Mouse (Mus musculus): Measurements from ENCODE around the gene Gm28038. TPM values are rescaled to one million over a fixed set of nuclear protein-coding genes. Genes with fewer than 3 reads are reported as not detected.

Gm28038 gene
- polyA plus RNA-seq, 1 experiment from 2014 or later: not detected

DNA sequence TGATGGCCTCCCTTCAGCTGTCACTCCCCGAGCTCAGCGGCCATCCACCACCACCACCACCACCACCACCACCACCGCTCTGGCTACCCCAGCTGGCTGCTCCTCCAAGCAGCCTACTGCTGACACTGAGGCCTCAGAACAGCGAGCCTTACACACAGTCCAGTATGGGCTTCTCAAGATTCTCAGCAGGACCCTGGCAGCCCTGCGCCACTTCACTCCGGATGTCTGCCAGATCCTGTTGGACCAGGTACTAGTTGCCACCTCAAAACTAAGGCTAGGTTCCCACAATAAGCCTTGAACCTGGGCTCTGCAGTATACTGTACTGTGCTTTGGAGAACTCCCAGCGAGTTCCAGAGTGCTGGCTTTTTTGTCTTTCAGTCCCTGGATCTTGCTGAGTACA, 61.7 kb downstream of the Gm28038 start:
- WGBS: 94% methylated on average over 7 of the region's 7 CpGs

DNA sequence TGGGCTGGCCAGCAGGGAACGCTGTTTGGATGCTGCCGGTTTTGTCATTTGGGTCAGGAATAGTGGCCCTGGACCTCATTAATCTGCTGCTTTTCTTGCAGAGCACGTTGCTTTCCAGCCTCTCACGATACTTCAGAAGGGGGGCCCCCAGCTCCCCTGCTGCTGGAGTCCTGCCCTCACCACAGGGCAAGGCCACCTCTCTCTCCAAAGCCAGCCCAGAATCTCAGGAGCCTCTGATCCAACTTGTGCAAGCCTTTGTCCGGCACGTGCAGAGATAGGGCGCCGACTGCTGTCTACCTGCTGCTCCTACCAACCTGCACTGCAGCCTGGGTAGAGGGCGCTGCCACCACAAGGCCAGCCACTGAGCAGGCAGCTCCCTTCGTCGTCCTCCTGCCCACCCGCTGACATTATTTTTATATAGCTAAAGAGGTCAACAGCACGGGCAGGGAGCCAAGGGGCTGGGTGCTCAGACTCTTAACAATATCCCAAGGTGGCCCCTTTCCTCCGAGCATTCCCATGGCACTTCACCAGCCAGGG, 62.8 kb downstream of the Gm28038 start:
- Histone ChIP-seq H3K4me2 (ENCODE audit: low read length) (no peak overlapping the region), H3K27me3 (replicated peaks; ENCODE audit: control insufficient read depth, insufficient read depth, low read length) (no peaks in the 10 kb centered on the region), H3K4me3 (ENCODE audit: low read depth, low read length) (no peak overlapping the region), H3K27ac (ENCODE audit: low read depth) (no peak overlapping the region), H3K9ac (ENCODE audit: low read length) (no peak overlapping the region), H3K4me1 (replicated peaks; ENCODE audit: control insufficient read depth, insufficient read depth, low read length) (no peaks in the 10 kb centered on the region), H3K9me3 (ENCODE audit: control insufficient read depth, low read length) (no peaks in the 10 kb centered on the region), H3K36me3 (ENCODE audit: control insufficient read depth, insufficient read depth, low read length) (peaks cover 91% of the 10 kb centered on the region)
- 74% methylated on average over 14 of the region's 14 CpGs for WGBS
- DNase-seq (ENCODE audit: low spot score) (no peak), ATAC-seq (replicated peaks; ENCODE audit: low FRiP score, low TSS enrichment, low read depth) (no peak)

More for the DNA sequence above, 61.7 kb downstream of the Gm28038 start:
- H3K4me3 ChIP-seq (ENCODE audit: low read depth, low read length): no peak overlapping the region
- no peak overlapping the region for H3K9ac ChIP-seq (ENCODE audit: low read length)
- no peaks in the 10 kb centered on the region for H3K9me3 ChIP-seq (ENCODE audit: control insufficient read depth, low read length)
- ATAC-seq (replicated peaks; ENCODE audit: low FRiP score, low TSS enrichment, low read depth): no peak
- no peak overlapping the region for H3K27ac ChIP-seq (ENCODE audit: low read depth)
- no peak for DNase-seq (ENCODE audit: low spot score)
- no peak overlapping the region for H3K4me2 ChIP-seq (ENCODE audit: low read length)
- H3K36me3 ChIP-seq (ENCODE audit: control insufficient read depth, insufficient read depth, low read length): peaks cover 86% of the 10 kb centered on the region
- H3K27me3 ChIP-seq (replicated peaks; ENCODE audit: control insufficient read depth, insufficient read depth, low read length): no peaks in the 10 kb centered on the region
- H3K4me1 ChIP-seq (replicated peaks; ENCODE audit: control insufficient read depth, insufficient read depth, low read length): no peaks in the 10 kb centered on the region

DNA sequence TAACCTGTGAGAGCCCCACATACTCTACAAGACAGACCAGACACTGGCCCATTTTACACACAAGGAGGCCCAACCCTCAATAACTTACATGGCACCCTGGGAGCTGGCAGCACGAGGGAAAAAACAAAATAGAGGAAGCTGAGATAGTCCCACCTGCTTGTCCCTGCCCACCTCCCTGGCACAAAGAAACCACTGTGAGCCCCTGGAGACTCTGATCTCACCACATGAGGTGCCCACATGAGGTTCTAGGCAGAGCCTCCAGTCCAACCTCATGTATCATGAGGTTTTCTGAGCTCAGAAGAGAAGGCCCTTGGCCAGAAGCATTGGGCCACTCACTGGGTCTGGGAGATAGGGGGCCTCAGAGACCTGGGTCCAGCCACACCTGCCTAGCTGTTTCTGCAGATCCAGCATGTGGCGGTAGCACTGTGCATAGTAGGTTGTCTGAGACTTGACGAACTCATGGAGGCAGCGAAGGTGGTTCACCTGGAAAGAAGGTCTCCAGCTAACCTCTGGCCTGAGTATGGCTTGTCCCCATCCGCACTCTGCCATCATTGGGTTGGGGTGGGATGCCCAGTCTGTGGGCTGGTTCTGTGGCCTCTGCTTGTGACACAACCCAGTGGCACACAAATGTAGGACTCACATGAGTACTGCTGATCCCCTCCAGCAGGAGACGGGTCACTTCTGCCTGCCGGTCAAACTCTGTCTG, 65.3 kb downstream of the Gm28038 start:
- Histone ChIP-seq H3K4me3 (ENCODE audit: low read depth, low read length) (no peak overlapping the region), H3K4me1 (replicated peaks; ENCODE audit: control insufficient read depth, insufficient read depth, low read length) (no peaks in the 10 kb centered on the region), H3K27me3 (replicated peaks; ENCODE audit: control insufficient read depth, insufficient read depth, low read length) (no peaks in the 10 kb centered on the region), H3K36me3 (ENCODE audit: control insufficient read depth, insufficient read depth, low read length) (peaks cover 83% of the 10 kb centered on the region), H3K4me2 (ENCODE audit: low read length) (no peak overlapping the region), H3K9me3 (ENCODE audit: control insufficient read depth, low read length) (no peaks in the 10 kb centered on the region), H3K9ac (ENCODE audit: low read length) (no peak overlapping the region), H3K27ac (ENCODE audit: low read depth) (no peak overlapping the region)
- WGBS: 88% methylated on average over 7 of the region's 7 CpGs
- DNase-seq (ENCODE audit: low spot score): no peak
- ATAC-seq (replicated peaks; ENCODE audit: low FRiP score, low TSS enrichment, low read depth): no peak

DNA sequence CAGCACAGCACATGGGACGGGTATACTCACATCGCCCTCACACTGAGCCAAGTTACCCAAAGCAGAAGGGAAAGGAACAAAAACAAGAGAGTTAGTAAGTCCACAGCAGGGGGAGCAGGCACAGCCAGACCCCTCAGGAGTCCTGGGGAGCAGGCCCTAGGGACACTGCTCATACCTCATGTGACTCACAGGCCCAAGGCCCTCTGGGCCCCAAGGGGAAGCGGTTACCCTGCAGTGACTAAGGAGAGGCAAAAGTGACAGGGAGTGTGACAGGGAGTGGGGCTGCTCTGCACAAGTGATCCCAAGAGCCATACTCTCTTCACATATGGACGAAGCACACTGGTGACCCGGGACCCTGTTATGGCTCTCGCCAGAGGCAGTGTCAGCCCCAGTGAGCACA, 68.4 kb downstream of the Gm28038 start:
- Histone ChIP-seq H3K9ac (ENCODE audit: low read length) (no peak overlapping the region), H3K27me3 (replicated peaks; ENCODE audit: control insufficient read depth, insufficient read depth, low read length) (no peaks in the 10 kb centered on the region), H3K4me3 (ENCODE audit: low read depth, low read length) (no peak overlapping the region), H3K4me2 (ENCODE audit: low read length) (no peak overlapping the region), H3K36me3 (ENCODE audit: control insufficient read depth, insufficient read depth, low read length) (peaks cover 67% of the 10 kb centered on the region), H3K27ac (ENCODE audit: low read depth) (no peak overlapping the region), H3K9me3 (ENCODE audit: control insufficient read depth, low read length) (no peaks in the 10 kb centered on the region), H3K4me1 (replicated peaks; ENCODE audit: control insufficient read depth, insufficient read depth, low read length) (no peaks in the 10 kb centered on the region)
- DNase-seq (ENCODE audit: low spot score) (no peak), ATAC-seq (replicated peaks; ENCODE audit: low FRiP score, low TSS enrichment, low read depth) (no peak)
- 95% methylated on average over 6 of the region's 6 CpGs for WGBS

Other genes starting within 250 kb of the Gm28038 start
- gene Wdr34, start 232.2 kb upstream of the Gm28038 start, polyA plus RNA-seq (2014; fragmentation: Nextera tagmentation; extraction: Ambion mirVana): 28.7 and 30.3 TPM in 2 replicates
- 557 and 562 TPM in 2 replicates for gene Set, start 223.7 kb upstream of the Gm28038 start, polyA plus RNA-seq (2014; fragmentation: Nextera tagmentation; extraction: Ambion mirVana)
- 8.2 and 9.9 TPM in 2 replicates for gene Pkn3, start 203.4 kb upstream of the Gm28038 start, polyA plus RNA-seq (2014; fragmentation: Nextera tagmentation; extraction: Ambion mirVana)
- 60.2 and 60.3 TPM in 2 replicates for gene Zdhhc12, start 187.4 kb upstream of the Gm28038 start, polyA plus RNA-seq (2014; fragmentation: Nextera tagmentation; extraction: Ambion mirVana)
- gene Zer1, start 156.5 kb upstream of the Gm28038 start, polyA plus RNA-seq (2014; fragmentation: Nextera tagmentation; extraction: Ambion mirVana): 9.1 and 9.5 TPM in 2 replicates
- 8.9 and 10.5 TPM in 2 replicates for gene Tbc1d13, start 147.3 kb upstream of the Gm28038 start, polyA plus RNA-seq (2014; fragmentation: Nextera tagmentation; extraction: Ambion mirVana)
- 30.7 and 38.7 TPM in 2 replicates for gene Endog, start 109.5 kb upstream of the Gm28038 start, polyA plus RNA-seq (2014; fragmentation: Nextera tagmentation; extraction: Ambion mirVana)
- gene Spout1, start 102.6 kb upstream of the Gm28038 start, polyA plus RNA-seq (2014; fragmentation: Nextera tagmentation; extraction: Ambion mirVana): 71.1 and 74.1 TPM in 2 replicates
- gene Kyat1, start 75.2 kb upstream of the Gm28038 start, polyA plus RNA-seq (2014; fragmentation: Nextera tagmentation; extraction: Ambion mirVana): 13.0 and 15.6 TPM in 2 replicates
- 43.3 and 43.7 TPM in 2 replicates for gene Lrrc8a, start 43.3 kb upstream of the Gm28038 start, polyA plus RNA-seq (2014; fragmentation: Nextera tagmentation; extraction: Ambion mirVana)
- gene Gm28035, start 40.5 kb upstream of the Gm28038 start, polyA plus RNA-seq (2014; fragmentation: Nextera tagmentation; extraction: Ambion mirVana): 0.05 and 0.28 TPM in 2 replicates
- gene Phyhd1, start 14.8 kb upstream of the Gm28038 start, polyA plus RNA-seq (2014; fragmentation: Nextera tagmentation; extraction: Ambion mirVana): 13.3 and 14.1 TPM in 2 replicates
- 31.9 and 34.1 TPM in 2 replicates for gene Dolk, start 5.3 kb downstream of the Gm28038 start, polyA plus RNA-seq (2014; fragmentation: Nextera tagmentation; extraction: Ambion mirVana)
- gene Nup188, start 5.4 kb downstream of the Gm28038 start, polyA plus RNA-seq (2014; fragmentation: Nextera tagmentation; extraction: Ambion mirVana): 45.2 and 45.9 TPM in 2 replicates
- 60.9 and 65.9 TPM in 2 replicates for gene Sh3glb2, start 78.3 kb downstream of the Gm28038 start, polyA plus RNA-seq (2014; fragmentation: Nextera tagmentation; extraction: Ambion mirVana)
- 22.0 and 24.2 TPM in 2 replicates for gene Miga2, start 83.2 kb downstream of the Gm28038 start, polyA plus RNA-seq (2014; fragmentation: Nextera tagmentation; extraction: Ambion mirVana)
- 40.0 and 41.7 TPM in 2 replicates for gene Dolpp1, start 111.2 kb downstream of the Gm28038 start, polyA plus RNA-seq (2014; fragmentation: Nextera tagmentation; extraction: Ambion mirVana)
- 22.6 and 25.3 TPM in 2 replicates for gene Crat, start 134.8 kb downstream of the Gm28038 start, polyA plus RNA-seq (2014; fragmentation: Nextera tagmentation; extraction: Ambion mirVana)
- gene Ptpa, start 135.0 kb downstream of the Gm28038 start, polyA plus RNA-seq (2014; fragmentation: Nextera tagmentation; extraction: Ambion mirVana): 76.6 and 78.2 TPM in 2 replicates
- gene Ier5l, start 193.2 kb downstream of the Gm28038 start, polyA plus RNA-seq (2014; fragmentation: Nextera tagmentation; extraction: Ambion mirVana): 2.1 TPM in 2 replicates

All from intestine, embryonic 14.5 days (tissue).